Mouse (Mus musculus): Measurements from ENCODE around the gene Socs1. TPM values are rescaled to one million over a fixed set of nuclear protein-coding genes. Genes with fewer than 3 reads are reported as not detected.

The Socs1 gene
- total RNA-seq, 2 experiments from 2014 or later = 0.45 to 0.62 TPM

Other genes with a start within 250 kb of the Socs1 start
- 10 to 100 TPM; 34.6 to 37.4 TPM for gene Dexi, start 242.5 kb downstream of the Socs1 start, total RNA-seq (2021)
- 10 to 100 TPM; 55.1 to 56.0 TPM for gene Clec16a, start 240.2 kb downstream of the Socs1 start, total RNA-seq (2021)
- gene Tnp2, start 3.1 kb upstream of the Socs1 start, total RNA-seq (2021) = not detected
- not detected for gene Prm3, start 5.4 kb upstream of the Socs1 start, total RNA-seq (2021)
- not detected for gene Prm2, start 10.6 kb upstream of the Socs1 start, total RNA-seq (2021)
- not detected for gene Prm1, start 20.3 kb upstream of the Socs1 start, total RNA-seq (2021)
- not detected for gene Gm11172, start 27.4 kb upstream of the Socs1 start, total RNA-seq (2021)
- gene Rmi2, start 49.5 kb upstream of the Socs1 start, total RNA-seq (2021) = under 1 TPM; 0.56 to 0.62 TPM

Data from heart, postnatal 25 days (tissue).